Mouse (Mus musculus) liver, embryonic 15.5 days (tissue): ENCODE measurements around the gene Phc2. TPM values are rescaled to one million over a fixed set of nuclear protein-coding genes. Genes with fewer than 3 reads are reported as not detected.

Experiments
- ATAC-seq: fragments of 200-750 bp; cut with Nextera tagmentation; 2 replicates; pipeline ENCODE4 v1.8.0; 2017; ENCODE audit warnings: moderate number of reproducible peaks, mild to moderate bottlenecking, moderate library complexity; ENCODE audit not compliant: insufficient read depth
- H3K27ac ChIP-seq: fragments of 300-500 bp; sonication (generic); replicated peaks from 2 replicates; pipeline ENCODE4 v1.5.1; 2015; ENCODE audit warnings: mild to moderate bottlenecking, inconsistent platforms
- H3K27me3 ChIP-seq: fragments of 300-500 bp; sonication (generic); 2 replicates; pipeline ENCODE4 v1.6.1; 2015; ENCODE audit warnings: mild to moderate bottlenecking, inconsistent platforms
- H3K36me3 ChIP-seq: fragments of 300-500 bp; sonication (generic); replicated peaks from 2 replicates; pipeline ENCODE4 v1.6.1; 2015; ENCODE audit warnings: moderate library complexity, mild to moderate bottlenecking, inconsistent platforms
- H3K4me1 ChIP-seq: fragments of 300-500 bp; sonication (generic); replicated peaks from 2 replicates; pipeline ENCODE4 v1.6.1; 2015; ENCODE audit warnings: inconsistent platforms
- H3K4me2 ChIP-seq: fragments of 300-500 bp; sonication (generic); 2 replicates; pipeline ENCODE4 v1.6.1; 2015; ENCODE audit warnings: moderate library complexity, mild to moderate bottlenecking, inconsistent platforms
- H3K4me3 ChIP-seq: fragments of 300-500 bp; sonication (generic); replicated peaks from 2 replicates; pipeline ENCODE4 v1.5.1; 2015; ENCODE audit warnings: mild to moderate bottlenecking, inconsistent platforms
- H3K9ac ChIP-seq: fragments of 300-500 bp; sonication (generic); 2 replicates; pipeline ENCODE4 v1.6.1; 2015; ENCODE audit warnings: moderate library complexity, mild to moderate bottlenecking, inconsistent platforms
- H3K9me3 ChIP-seq: fragments of 300-500 bp; sonication (generic); replicated peaks from 2 replicates; pipeline ENCODE4 v1.6.1; 2016; ENCODE audit warnings: inconsistent platforms
- WGBS: fragments of 180-500 bp; shearing (Covaris S2); methylation state at CpG from one replicate; pipeline ENCODE4 v1.1.7; 2015; ENCODE audit warnings: mixed read lengths; ENCODE audit not compliant: insufficient replicate concordance; 5-methylcytosine and 5-hydroxymethylcytosine counted together
- polyA plus RNA-seq: library from polyadenylated mRNA; unstranded; fragments of >200 nt; fragmentation: Nextera tagmentation; extraction: Ambion mirVana; gene quantifications from 2 replicates; pipeline ENCODE4 v1.2.1, GENCODE M21; 2015

Gene Phc2
- polyA plus RNA-seq, 1 experiment from 2014 or later = 14.3 TPM

GRCm38 (mm10) chr4:128730271-128730670 lies 75.8 kb downstream of the Phc2 start:
- no peak overlapping the region for H3K4me3 ChIP-seq
- peaks cover 6% of the 10 kb centered on the region; the same call in 1 of the 2 replicates for H3K36me3 ChIP-seq
- 0 out of 2 replicates have a peak overlapping the region, but pooled peaks have one; percentile 35 for H3K27ac ChIP-seq
- H3K9ac ChIP-seq = 0 out of 2 replicates have a peak overlapping the region, but pooled peaks have one; percentile 96
- H3K4me2 ChIP-seq = peak overlapping the region; percentile 90
- ATAC-seq = no peak
- peaks cover 4% of the 10 kb centered on the region; the same call in 1 of the 2 replicates for H3K27me3 ChIP-seq
- H3K9me3 ChIP-seq = no peaks in the 10 kb centered on the region
- H3K4me1 ChIP-seq = peaks cover 68% of the 10 kb centered on the region
- WGBS = 79% methylated on average over 6 of the region's 6 CpGs

- ATAC-seq = no peak
- Histone ChIP-seq H3K4me2 (no peak overlapping the region), H3K4me3 (no peak overlapping the region), H3K27me3 (no peaks in the 10 kb centered on the region), H3K36me3 (peaks cover 12% of the 10 kb centered on the region; the same call in 1 of the 2 replicates), H3K27ac (no peak overlapping the region), H3K9ac (no peak overlapping the region), H3K9me3 (no peaks in the 10 kb centered on the region), H3K4me1 (peaks cover 75% of the 10 kb centered on the region)
- 47% methylated on average over 5 of the region's 5 CpGs for WGBS
These were observed 78.3 kb downstream of the Phc2 start for GRCm38 (mm10) chr4:128732794-128733193.

GRCm38 (mm10) chr4:128733496-128733895 lies 79.0 kb downstream of the Phc2 start:
- Histone ChIP-seq H3K27ac (0 out of 2 replicates have a peak overlapping the region, but pooled peaks have one; percentile 10), H3K27me3 (no peaks in the 10 kb centered on the region), H3K4me3 (no peak overlapping the region), H3K9ac (no peak overlapping the region), H3K36me3 (peaks cover 12% of the 10 kb centered on the region; the same call in 1 of the 2 replicates), H3K4me2 (no peak overlapping the region), H3K9me3 (no peaks in the 10 kb centered on the region), H3K4me1 (peaks cover 75% of the 10 kb centered on the region)
- 48% methylated on average over 6 of the region's 6 CpGs for WGBS
- no peak; the same call in 1 of the 2 replicates for ATAC-seq

- Histone ChIP-seq H3K36me3 (peaks cover 12% of the 10 kb centered on the region; the same call in 1 of the 2 replicates), H3K9ac (peak overlapping the region; percentile 6; the same call in 1 of the 2 replicates), H3K27ac (peak overlapping the region; percentile 35)
These were observed 79.7 kb downstream of the Phc2 start for GRCm38 (mm10) chr4:128734217-128734616.

GRCm38 (mm10) chr4:128734721-128735671 lies 80.5 kb downstream of the Phc2 start:
- 75% methylated on average over 18 of the region's 18 CpGs for WGBS
- Histone ChIP-seq H3K4me2 (no peak overlapping the region), H3K27ac (no peak overlapping the region), H3K4me3 (no peak overlapping the region), H3K4me1 (peaks cover 60% of the 10 kb centered on the region), H3K27me3 (no peaks in the 10 kb centered on the region), H3K9me3 (no peaks in the 10 kb centered on the region), H3K36me3 (peaks cover 12% of the 10 kb centered on the region; the same call in 1 of the 2 replicates), H3K9ac (peak overlapping the region; percentile 6; the same call in 1 of the 2 replicates)
- ATAC-seq = no peak

More at GRCm38 (mm10) chr4:128734217-128734616, 79.7 kb downstream of the Phc2 start:
- WGBS = 54% methylated on average over 5 of the region's 5 CpGs
- Histone ChIP-seq H3K4me1 (peaks cover 67% of the 10 kb centered on the region), H3K27me3 (no peaks in the 10 kb centered on the region), H3K4me2 (no peak overlapping the region), H3K4me3 (no peak overlapping the region), H3K9me3 (no peaks in the 10 kb centered on the region)
- ATAC-seq = peak; percentile 82

GRCm38 (mm10) chr4:128737137-128737589 lies 82.7 kb downstream of the Phc2 start:
- no peak overlapping the region for H3K4me3 ChIP-seq
- no peaks in the 10 kb centered on the region for H3K9me3 ChIP-seq
- WGBS = 79% methylated on average over 6 of the region's 6 CpGs
- peaks cover 49% of the 10 kb centered on the region for H3K4me1 ChIP-seq
- no peak overlapping the region for H3K9ac ChIP-seq
- H3K27me3 ChIP-seq = no peaks in the 10 kb centered on the region
- no peak overlapping the region for H3K4me2 ChIP-seq
- ATAC-seq = no peak
- H3K36me3 ChIP-seq = peaks cover 7% of the 10 kb centered on the region; the same call in 1 of the 2 replicates
- H3K27ac ChIP-seq = no peak overlapping the region

- H3K4me2 ChIP-seq = no peak overlapping the region
- no peak overlapping the region for H3K4me3 ChIP-seq
- peaks cover 46% of the 10 kb centered on the region for H3K4me1 ChIP-seq
- no peaks in the 10 kb centered on the region for H3K27me3 ChIP-seq
- no peak overlapping the region for H3K27ac ChIP-seq
- no peaks in the 10 kb centered on the region for H3K9me3 ChIP-seq
- 76% methylated on average over 14 of the region's 14 CpGs for WGBS
- H3K36me3 ChIP-seq = peaks cover 7% of the 10 kb centered on the region; the same call in 1 of the 2 replicates
- no peak for ATAC-seq
- H3K9ac ChIP-seq = no peak overlapping the region
These were observed 83.5 kb downstream of the Phc2 start for GRCm38 (mm10) chr4:128737825-128738610.

- Histone ChIP-seq H3K9ac (no peak overlapping the region), H3K36me3 (peaks cover 25% of the 10 kb centered on the region), H3K4me3 (no peak overlapping the region), H3K27me3 (no peaks in the 10 kb centered on the region), H3K4me1 (peaks cover 19% of the 10 kb centered on the region), H3K4me2 (no peak overlapping the region), H3K27ac (no peak overlapping the region), H3K9me3 (no peaks in the 10 kb centered on the region)
- ATAC-seq = no peak
- WGBS = 33% methylated on average over 1 of the region's 1 CpGs
These were observed 86.4 kb downstream of the Phc2 start for GRCm38 (mm10) chr4:128740878-128741277.

GRCm38 (mm10) chr4:128741906-128742305 lies 87.4 kb downstream of the Phc2 start:
- H3K27ac ChIP-seq = no peak overlapping the region
- WGBS = 67% methylated on average over 5 of the region's 5 CpGs
- H3K27me3 ChIP-seq = no peaks in the 10 kb centered on the region
- no peak overlapping the region for H3K4me3 ChIP-seq
- H3K4me2 ChIP-seq = no peak overlapping the region
- H3K4me1 ChIP-seq = peaks cover 16% of the 10 kb centered on the region
- no peak overlapping the region for H3K9ac ChIP-seq
- H3K36me3 ChIP-seq = peaks cover 33% of the 10 kb centered on the region
- ATAC-seq = no peak
- H3K9me3 ChIP-seq = no peaks in the 10 kb centered on the region

GRCm38 (mm10) chr4:128742379-128742970 lies 88.0 kb downstream of the Phc2 start:
- Histone ChIP-seq H3K4me1 (peaks cover 11% of the 10 kb centered on the region), H3K9me3 (no peaks in the 10 kb centered on the region), H3K27ac (no peak overlapping the region), H3K9ac (no peak overlapping the region), H3K4me3 (no peak overlapping the region), H3K4me2 (no peak overlapping the region), H3K27me3 (no peaks in the 10 kb centered on the region), H3K36me3 (peaks cover 39% of the 10 kb centered on the region)
- ATAC-seq = no peak
- WGBS = 80% methylated on average over 10 of the region's 10 CpGs
